Mouse (Mus musculus) Patski (cell line): Measurements from ENCODE around the gene Phf8. TPM values are rescaled to one million over a fixed set of nuclear protein-coding genes. Genes with fewer than 3 reads are reported as not detected.
A peak's percentile ranks its signal among the peaks of the same experiment; 100 is the strongest.
"Not testable (repeated sequence)": the region's sequence is repeated elsewhere in the genome, so short reads cannot be mapped to it uniquely, and the experiment has no call there.

Source experiments
- ATAC-seq: fragments of 100-300 bp; one replicate; pipeline ENCODE4 v1.8.0; 2021
- CTCF ChIA-PET: fragments of 350-600 bp; sonication (Branson Sonifier 250); formaldehyde crosslinking; loops from one replicate; lab custom pipeline; 2022; ENCODE audit warnings: inconsistent platforms; lab: Charles Lee
- POLR2A ChIA-PET: fragments of 350-600 bp; sonication (Branson Sonifier 250); formaldehyde crosslinking; loops from one replicate; lab custom pipeline; 2022; ENCODE audit warnings: antibody characterized with exemption, inconsistent platforms; lab: Charles Lee
- DNase-seq: peaks from one replicate; pipeline ENCODE4 v3.0.0-alpha.2; 2011; ENCODE audit warnings: low read depth, low spot score
- H3K27me3 ChIP-seq: fragments of 371-371 bp; one replicate; pipeline ENCODE4 v1.5.1; 2021
- CTCF ChIP-seq: fragments of 100-300 bp; IDR thresholded peaks from one replicate; pipeline ENCODE4 v1.5.1; 2021
- in situ Hi-C: fragments of 300-500 bp; cut with MboI; formaldehyde crosslinking; loops from 3 replicates; pipeline ENCODE4 v1.11.1; 2018; ENCODE audit warnings: low pct_unique_long_range_greater_than_20kb, mixed read lengths
- polyA plus RNA-seq: library from polyadenylated mRNA; unstranded; gene quantifications from one replicate; pipeline ENCODE4 v1.2.3, GENCODE M21; 2021

The Phf8 gene
- polyA plus RNA-seq: 13.4 TPM

DNA sequence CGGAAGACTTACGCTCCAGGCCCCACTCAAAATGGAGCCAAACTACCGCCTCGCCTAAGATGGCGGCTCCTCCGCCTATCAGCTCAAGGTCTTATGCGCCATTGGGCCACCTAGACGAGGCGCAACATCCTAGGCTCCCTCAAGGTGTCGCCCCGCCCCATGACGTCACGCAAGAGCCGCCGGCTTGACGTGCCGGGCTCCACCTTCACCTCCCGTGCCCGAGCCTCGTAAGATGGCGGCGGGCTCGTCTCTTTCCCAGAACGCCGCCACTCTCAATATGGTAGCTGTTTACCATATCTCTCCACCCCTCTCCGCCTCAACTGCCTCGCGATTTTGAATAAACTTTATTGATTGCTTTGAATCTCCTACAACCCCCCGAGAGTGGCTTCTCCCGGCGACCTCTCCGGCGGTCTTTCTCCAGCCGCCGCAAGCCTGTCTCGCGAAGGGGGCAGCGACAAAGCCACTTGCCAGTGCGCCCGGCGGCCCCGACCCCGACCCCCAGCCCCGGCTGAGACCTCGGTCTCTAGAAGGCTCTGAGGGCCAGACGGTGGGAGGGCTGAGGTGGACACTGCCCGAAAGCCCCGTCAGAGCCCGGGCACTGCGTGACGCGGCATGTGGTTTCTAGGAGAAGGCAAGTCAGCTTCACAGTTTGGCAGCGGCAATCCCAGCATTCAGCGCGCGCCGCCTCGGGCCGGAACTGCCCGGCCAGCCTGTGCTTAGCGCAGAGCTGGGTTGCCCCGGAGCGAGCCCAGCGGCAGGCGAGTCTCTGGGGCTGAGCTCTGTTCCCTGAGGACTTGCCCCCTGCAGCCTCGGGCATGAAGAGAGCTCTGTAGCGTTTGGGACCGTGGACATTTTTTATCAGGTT is at the start of gene Phf8:
Gene Phf8 (plus strand): TSS at position 215 of the 865 bp plus-strand sequence.
- TF ChIP-seq CTCF: no peak
- in situ Hi-C loops: loop anchor here (25.0 kb wide), 1 partner anchor 492 kb away; the partner anchor contains the start of genes Hsd17b10, Ribc1 and Smc1a
- peak; percentile 94 for ATAC-seq
- H3K27me3 ChIP-seq: peaks cover 4% of the 10 kb centered on the region
- DNase-seq: peak; percentile 57
- POLR2A ChIA-PET: interaction anchor here (1.9 kb wide), 1 partner anchor 28 kb away, joined by 5 read pairs; no protein-coding TSS in a partner anchor
- CTCF ChIA-PET: no interaction called here

DNA sequence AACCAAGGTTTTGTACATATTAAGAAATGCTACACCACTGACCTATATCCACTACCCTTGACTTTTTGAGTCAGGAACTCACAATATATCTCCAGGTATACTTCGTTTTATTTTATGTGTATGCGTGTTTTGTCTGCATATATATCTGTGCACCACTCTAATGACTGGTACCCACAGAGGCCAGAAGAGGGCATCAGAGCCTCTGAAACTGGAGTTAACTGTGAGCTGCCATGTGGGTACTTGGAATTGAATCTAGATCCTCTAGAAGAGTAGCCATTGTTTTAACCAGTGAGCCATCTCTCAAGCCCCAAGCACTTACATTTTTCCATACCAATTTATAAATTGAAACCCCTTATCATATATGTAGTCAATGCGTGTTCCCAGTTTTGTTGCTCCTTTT is 32.3 kb upstream of the Phf8 start:
- DNase-seq (no peak), ATAC-seq (no peak)
- peaks cover 15% of the 10 kb centered on the region for H3K27me3 ChIP-seq
- ChIA-PET CTCF (no interaction called here), POLR2A (no interaction called here)
- TF ChIP-seq CTCF: peak; percentile 59
- in situ Hi-C loops: no loop called here

DNA sequence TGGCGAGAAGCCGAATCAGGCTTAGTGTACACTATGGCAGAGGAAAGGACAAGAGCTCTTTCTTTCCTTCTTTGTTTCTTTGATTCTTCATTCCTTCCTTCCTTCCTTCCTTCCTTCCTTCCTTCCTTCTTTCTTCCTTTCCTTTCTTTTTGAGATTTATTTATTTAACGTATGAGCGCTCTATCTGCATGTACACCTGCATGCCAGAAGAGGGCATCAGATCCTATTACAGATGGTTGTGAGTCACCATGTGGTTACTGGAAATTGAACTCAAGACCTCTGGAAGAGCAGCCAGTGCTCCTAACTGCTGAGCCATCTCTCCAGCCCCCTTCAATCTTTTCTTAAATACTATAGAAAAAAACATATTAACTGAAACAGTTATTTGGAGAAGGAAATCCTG is 27.2 kb upstream of the Phf8 start:
- ATAC-seq, H3K27me3 ChIP-seq, in situ Hi-C loops, DNase-seq: not testable (repeated sequence)
- CTCF ChIA-PET: interaction anchor here (0.8 to 1.3 kb wide), 5 partner anchors 15 to 63 kb away, joined by 3 read pairs; no protein-coding TSS in a partner anchor
- peak; percentile 64 for TF ChIP-seq CTCF
- POLR2A ChIA-PET: interaction anchor here (1.4 kb wide), 1 partner anchor 28 kb away, joined by 5 read pairs; the partner anchor contains the start of gene Phf8

DNA sequence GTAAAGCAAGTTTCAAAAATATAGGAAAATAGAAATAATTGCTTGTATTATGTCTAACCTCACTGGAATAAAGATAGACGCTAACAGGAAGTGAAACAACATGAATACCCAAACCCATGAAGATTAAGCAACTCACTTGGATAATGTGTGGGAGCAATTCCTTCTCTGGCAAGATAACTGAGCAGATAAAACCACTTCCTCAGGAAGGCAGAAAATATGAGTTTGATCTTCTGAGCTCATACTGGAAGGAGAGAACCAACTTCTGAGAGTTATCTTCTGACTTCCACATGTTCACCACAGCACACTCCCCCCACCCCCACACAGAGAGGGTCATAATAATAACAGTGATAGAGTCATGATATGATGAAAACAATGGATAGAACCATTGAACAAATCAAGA is 23.9 kb upstream of the Phf8 start:
- in situ Hi-C loops: no loop called here
- TF ChIP-seq CTCF: no peak
- no peaks in the 10 kb centered on the region for H3K27me3 ChIP-seq
- ChIA-PET CTCF (no interaction called here), POLR2A (interaction anchor here (1.4 kb wide), 1 partner anchor 21 kb away, joined by 3 read pairs; no protein-coding TSS in a partner anchor)
- ATAC-seq (no peak), DNase-seq (no peak)

DNA sequence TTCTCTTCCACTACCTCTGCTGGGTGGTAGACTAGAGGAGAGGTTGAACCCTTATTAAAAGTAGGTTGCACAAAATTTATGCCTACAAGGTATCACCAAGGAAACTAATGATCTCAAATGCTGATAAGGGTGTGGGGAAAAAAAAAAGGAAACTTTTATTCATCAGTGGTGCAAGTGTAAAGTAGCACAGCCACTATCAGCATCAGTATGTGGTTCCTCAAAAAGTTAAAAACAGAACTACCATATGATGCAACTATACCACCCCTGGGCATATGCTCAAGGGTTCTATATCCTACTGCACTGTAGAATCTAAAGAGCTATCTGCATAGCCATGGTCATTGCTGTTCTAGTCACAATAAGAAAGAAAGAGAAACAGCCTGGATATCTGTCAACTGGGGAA is 11.9 kb upstream of the Phf8 start:
- TF ChIP-seq CTCF: no peak
- ChIA-PET CTCF (interaction anchor here (1.4 kb wide), 1 partner anchor 15 kb away, joined by 3 read pairs; no protein-coding TSS in a partner anchor), POLR2A (no interaction called here)
- in situ Hi-C loops: loop anchor here (25.0 kb wide), 1 partner anchor 504 kb away; the partner anchor contains the start of genes Hsd17b10, Ribc1 and Smc1a
- ATAC-seq (no peak), DNase-seq (no peak)
- peaks cover under 1% of the 10 kb centered on the region for H3K27me3 ChIP-seq

DNA sequence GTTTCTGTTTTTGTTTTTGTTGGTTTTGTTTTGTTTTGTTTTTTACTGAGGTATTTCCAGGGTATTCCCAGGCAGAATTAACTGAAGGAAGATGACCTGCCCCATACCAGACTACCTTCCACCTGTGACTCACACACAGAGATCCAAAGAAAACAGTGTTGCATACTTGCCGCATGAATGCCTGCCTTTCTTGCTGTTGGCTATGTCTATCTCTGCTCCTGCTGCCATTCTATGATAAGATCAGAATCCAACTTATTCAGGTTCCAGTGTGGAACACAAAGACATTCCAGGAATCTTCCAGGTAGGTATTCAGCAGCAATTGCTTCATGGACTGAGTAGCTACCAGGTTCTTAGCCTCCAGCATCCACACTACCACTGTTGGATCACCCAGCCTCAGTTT is 10.6 kb upstream of the Phf8 start:
- ATAC-seq (peak; percentile 84), DNase-seq (no peak)
- H3K27me3 ChIP-seq: peaks cover 4% of the 10 kb centered on the region
- ChIA-PET POLR2A (no interaction called here), CTCF (no interaction called here)
- in situ Hi-C loops: loop anchor here (25.0 kb wide), 1 partner anchor 502 kb away; the partner anchor contains the start of genes Hsd17b10, Ribc1 and Smc1a
- TF ChIP-seq CTCF: no peak

DNA sequence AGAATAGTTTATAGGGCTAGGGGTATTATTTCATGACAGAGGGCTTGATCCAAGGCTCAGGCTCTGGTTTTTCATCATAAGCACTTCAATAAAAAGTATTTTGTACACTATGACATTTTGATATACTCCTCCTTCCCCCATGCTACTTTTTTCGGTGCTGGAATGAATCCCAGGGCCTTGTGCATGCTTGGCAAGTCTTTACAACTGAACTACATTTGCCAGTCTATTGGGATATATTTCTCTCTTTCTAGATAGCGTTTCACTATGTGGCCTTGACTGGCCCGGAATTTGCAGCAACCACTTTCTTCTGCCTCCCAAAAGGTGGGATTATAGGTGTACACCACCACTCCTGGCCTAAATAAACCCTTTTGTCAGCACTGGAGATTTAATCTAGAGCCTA is 7.4 kb upstream of the Phf8 start:
- no peak for DNase-seq
- H3K27me3 ChIP-seq: peaks cover 7% of the 10 kb centered on the region
- ATAC-seq: no peak
- no peak for TF ChIP-seq CTCF
- POLR2A ChIA-PET: no interaction called here
- CTCF ChIA-PET: no interaction called here
- in situ Hi-C loops: loop anchor here (25.0 kb wide), 1 partner anchor 499 kb away; the partner anchor contains the start of genes Hsd17b10, Ribc1 and Smc1a

DNA sequence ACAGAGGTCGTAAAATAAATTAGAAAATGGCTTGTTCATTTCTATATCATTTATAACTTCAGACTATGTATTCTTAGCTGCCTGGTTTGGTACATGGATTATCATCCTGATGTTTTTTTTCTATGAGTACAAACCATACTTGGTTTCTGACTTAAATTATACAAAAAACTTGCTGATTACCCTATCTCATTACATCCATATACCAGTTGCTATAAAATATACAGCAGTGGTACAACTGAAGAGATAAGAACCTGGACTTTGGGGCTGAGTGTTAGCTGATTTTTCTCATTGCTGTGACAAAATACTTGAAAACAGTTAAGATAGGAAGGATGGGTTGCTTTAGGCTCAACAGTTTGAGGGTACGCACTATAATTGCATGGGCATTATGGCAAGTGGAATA is 6.8 kb upstream of the Phf8 start:
- TF ChIP-seq CTCF: no peak
- POLR2A ChIA-PET: no interaction called here

DNA sequence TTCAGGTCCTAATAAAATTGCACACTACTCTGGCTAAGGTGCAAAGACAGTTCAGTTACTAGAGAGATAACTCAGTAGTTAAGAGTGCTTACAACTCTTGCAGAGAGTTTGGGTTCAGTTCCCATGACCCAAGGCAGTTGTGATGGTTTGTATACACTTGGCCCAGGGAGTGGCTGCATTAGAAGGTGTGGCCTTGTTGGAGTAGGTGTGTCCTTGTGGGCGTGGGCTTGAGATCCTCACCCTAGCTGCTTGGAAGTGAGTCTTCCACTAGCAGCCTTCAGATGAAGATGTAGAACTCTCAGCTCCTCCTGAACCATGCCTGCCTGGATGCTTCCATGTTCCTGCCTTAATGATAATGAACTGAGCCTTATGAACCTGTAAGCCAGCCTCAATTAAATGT is 2.3 kb upstream of the Phf8 start:
- TF ChIP-seq CTCF: no peak
- CTCF ChIA-PET: no interaction called here

More for the DNA sequence above, 6.8 kb upstream of the Phf8 start:
- H3K27me3 ChIP-seq: peaks cover 7% of the 10 kb centered on the region
- DNase-seq (no peak), ATAC-seq (no peak)
- in situ Hi-C loops: loop anchor here (25.0 kb wide), 1 partner anchor 499 kb away; the partner anchor contains the start of genes Hsd17b10, Ribc1 and Smc1a
- CTCF ChIA-PET: no interaction called here

DNA sequence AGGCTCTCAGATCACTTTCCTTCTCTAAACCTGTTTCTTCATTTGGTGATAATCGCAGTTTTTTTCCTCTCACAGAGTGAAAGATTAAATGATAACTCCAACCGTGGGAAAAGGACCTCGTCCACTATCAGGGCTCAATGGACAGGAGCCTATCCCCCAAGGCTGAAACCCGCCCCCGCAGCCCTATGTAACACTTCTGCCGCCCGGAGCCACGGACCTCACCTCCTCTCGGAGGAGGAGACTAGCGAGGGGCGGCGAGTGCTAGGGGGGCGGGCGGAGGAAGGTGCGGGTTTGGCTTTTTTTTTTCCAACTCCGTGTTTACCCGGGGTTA is 380 bp upstream of the Phf8 start:
- in situ Hi-C loops: loop anchor here (25.0 kb wide), 1 partner anchor 492 kb away; the partner anchor contains the start of genes Hsd17b10, Ribc1 and Smc1a
- CTCF ChIA-PET: no interaction called here
- POLR2A ChIA-PET: interaction anchor here (1.9 kb wide), 1 partner anchor 27 kb away, joined by 5 read pairs; no protein-coding TSS in a partner anchor
- no peak for TF ChIP-seq CTCF
- ATAC-seq (no peak), DNase-seq (no peak)
- peaks cover 4% of the 10 kb centered on the region for H3K27me3 ChIP-seq

More for the DNA sequence above, 2.3 kb upstream of the Phf8 start:
- ATAC-seq (no peak), DNase-seq (no peak)
- H3K27me3 ChIP-seq: peaks cover 7% of the 10 kb centered on the region
- in situ Hi-C loops: loop anchor here (25.0 kb wide), 1 partner anchor 494 kb away; the partner anchor contains the start of genes Hsd17b10, Ribc1 and Smc1a
- POLR2A ChIA-PET: interaction anchor here (1.3 kb wide), 1 partner anchor 21 kb away, joined by 3 read pairs; no protein-coding TSS in a partner anchor
